Mouse (Mus musculus) ES-Bruce4 (cell line): ENCODE measurements around the gene Pld2. TPM values are rescaled to one million over a fixed set of nuclear protein-coding genes. Genes with fewer than 3 reads are reported as not detected.

Experiments
- H3K27ac ChIP-seq: 2 replicates; pipeline ENCODE4 v1.5.1; 2012; ENCODE audit warnings: low read length, inconsistent platforms; ENCODE audit not compliant: insufficient read depth
- H3K27me3 ChIP-seq: 2 replicates; pipeline ENCODE4 v1.6.1; 2012; ENCODE audit warnings: mild to moderate bottlenecking, low read length, inconsistent platforms; ENCODE audit not compliant: control insufficient read depth, poor library complexity, insufficient read depth, severe bottlenecking
- H3K36me3 ChIP-seq: 2 replicates; pipeline ENCODE4 v1.6.1; 2012; ENCODE audit warnings: inconsistent platforms, mild to moderate bottlenecking, low read length, moderate library complexity; ENCODE audit not compliant: control insufficient read depth, poor library complexity, insufficient read depth, severe bottlenecking
- H3K4me1 ChIP-seq: one replicate; pipeline ENCODE4 v1.8.1; 2011; ENCODE audit warnings: low read length; ENCODE audit not compliant: control insufficient read depth, insufficient read depth
- H3K4me3 ChIP-seq: 2 replicates; pipeline ENCODE4 v1.5.1; 2011; ENCODE audit warnings: low read depth, mild to moderate bottlenecking, low read length
- H3K9ac ChIP-seq: 2 replicates; pipeline ENCODE4 v1.6.1; 2012; ENCODE audit warnings: low read depth, mild to moderate bottlenecking, inconsistent platforms; ENCODE audit not compliant: poor library complexity, severe bottlenecking
- H3K9me3 ChIP-seq: replicated peaks from 2 replicates; pipeline ENCODE4 v1.6.1; 2012; ENCODE audit warnings: mild to moderate bottlenecking, low read length, inconsistent platforms; ENCODE audit not compliant: control insufficient read depth, poor library complexity, insufficient read depth, severe bottlenecking
- CTCF ChIP-seq: IDR thresholded peaks from one replicate; pipeline ENCODE4 v1.8.1; 2011; ENCODE audit warnings: low read depth, low read length
- EP300 ChIP-seq: IDR thresholded peaks from 2 replicates; pipeline ENCODE4 v1.6.1; 2011; ENCODE audit warnings: low read depth, low read length; ENCODE audit not compliant: insufficient read depth
- POLR2A ChIP-seq: IDR thresholded peaks from one replicate; pipeline ENCODE4 v1.8.1; 2011; ENCODE audit warnings: low read length; ENCODE audit not compliant: insufficient read depth
- polyA plus RNA-seq: library from polyadenylated mRNA; stranded (reverse); fragments of >200 nt; gene quantifications from 2 replicates; pipeline ENCODE4 v1.2.4, GENCODE M21; 2011; ENCODE audit warnings: low read depth; ENCODE audit not compliant: missing spikeins, insufficient read depth, insufficient read length

The Pld2 gene
- polyA plus RNA-seq, 1 experiment: 7.3 TPM

GRCm38 (mm10) chr11:70539423-70539822 is 441 bp upstream of the Pld2 start:
- H3K4me3 ChIP-seq: peak overlapping the region; percentile 71
- TF ChIP-seq EP300 (no peak), CTCF (no peak), POLR2A (no peak)
- H3K9me3 ChIP-seq: no peaks in the 10 kb centered on the region
- H3K27me3 ChIP-seq: no peaks in the 10 kb centered on the region
- H3K27ac ChIP-seq: no peak overlapping the region
- H3K4me1 ChIP-seq: no peaks in the 10 kb centered on the region
- no peaks in the 10 kb centered on the region for H3K36me3 ChIP-seq
- peak overlapping the region; percentile 65 for H3K9ac ChIP-seq

- TF ChIP-seq POLR2A (no peak), EP300 (no peak), CTCF (no peak)
- no peaks in the 10 kb centered on the region for H3K4me1 ChIP-seq
- no peaks in the 10 kb centered on the region for H3K36me3 ChIP-seq
- peak overlapping the region; percentile 65; the same call in 1 of the 2 replicates for H3K9ac ChIP-seq
- H3K9me3 ChIP-seq: no peaks in the 10 kb centered on the region
- H3K27ac ChIP-seq: no peak overlapping the region
- no peaks in the 10 kb centered on the region for H3K27me3 ChIP-seq
- H3K4me3 ChIP-seq: peak overlapping the region; percentile 78; the same call in 1 of the 2 replicates
These were observed 1.1 kb downstream of the Pld2 start for GRCm38 (mm10) chr11:70540928-70541327.

- no peaks in the 10 kb centered on the region for H3K4me1 ChIP-seq
- no peak overlapping the region for H3K27ac ChIP-seq
- no peak overlapping the region for H3K9ac ChIP-seq
- no peaks in the 10 kb centered on the region for H3K36me3 ChIP-seq
- TF ChIP-seq EP300: no peak
- no peak for TF ChIP-seq CTCF
- TF ChIP-seq POLR2A: no peak
- no peak overlapping the region for H3K4me3 ChIP-seq
- H3K27me3 ChIP-seq: no peaks in the 10 kb centered on the region
- no peaks in the 10 kb centered on the region for H3K9me3 ChIP-seq
These were observed 1.6 kb downstream of the Pld2 start for GRCm38 (mm10) chr11:70541415-70541814.

GRCm38 (mm10) chr11:70544496-70544895 is 4.6 kb downstream of the Pld2 start:
- Histone ChIP-seq H3K4me1 (no peaks in the 10 kb centered on the region), H3K4me3 (no peak overlapping the region), H3K9me3 (no peaks in the 10 kb centered on the region), H3K36me3 (no peaks in the 10 kb centered on the region), H3K27me3 (no peaks in the 10 kb centered on the region), H3K9ac (no peak overlapping the region), H3K27ac (no peak overlapping the region)
- no peak for TF ChIP-seq EP300
- TF ChIP-seq CTCF: no peak
- TF ChIP-seq POLR2A: no peak

- TF ChIP-seq POLR2A: no peak
- no peak for TF ChIP-seq CTCF
- TF ChIP-seq EP300: no peak
These were observed 11.7 kb downstream of the Pld2 start for GRCm38 (mm10) chr11:70551526-70551925.

GRCm38 (mm10) chr11:70553940-70554339 is 14.1 kb downstream of the Pld2 start:
- Histone ChIP-seq H3K4me3 (no peak overlapping the region), H3K4me1 (no peaks in the 10 kb centered on the region), H3K9ac (no peak overlapping the region), H3K9me3 (no peaks in the 10 kb centered on the region), H3K36me3 (no peaks in the 10 kb centered on the region), H3K27ac (no peak overlapping the region), H3K27me3 (no peaks in the 10 kb centered on the region)
- TF ChIP-seq EP300: no peak
- no peak for TF ChIP-seq POLR2A
- TF ChIP-seq CTCF: no peak

More at GRCm38 (mm10) chr11:70551526-70551925, 11.7 kb downstream of the Pld2 start:
- Histone ChIP-seq H3K9me3 (no peaks in the 10 kb centered on the region), H3K9ac (no peak overlapping the region), H3K36me3 (no peaks in the 10 kb centered on the region), H3K27ac (no peak overlapping the region), H3K27me3 (no peaks in the 10 kb centered on the region), H3K4me3 (no peak overlapping the region), H3K4me1 (no peaks in the 10 kb centered on the region)
